Mouse (Mus musculus): ENCODE results near the gene Aamdc. TPM values are rescaled to one million over a fixed set of nuclear protein-coding genes. Genes with fewer than 3 reads are reported as not detected.

Aamdc gene
- polyA plus RNA-seq, 1 experiment from 2014 or later: 23.1 TPM

DNA sequence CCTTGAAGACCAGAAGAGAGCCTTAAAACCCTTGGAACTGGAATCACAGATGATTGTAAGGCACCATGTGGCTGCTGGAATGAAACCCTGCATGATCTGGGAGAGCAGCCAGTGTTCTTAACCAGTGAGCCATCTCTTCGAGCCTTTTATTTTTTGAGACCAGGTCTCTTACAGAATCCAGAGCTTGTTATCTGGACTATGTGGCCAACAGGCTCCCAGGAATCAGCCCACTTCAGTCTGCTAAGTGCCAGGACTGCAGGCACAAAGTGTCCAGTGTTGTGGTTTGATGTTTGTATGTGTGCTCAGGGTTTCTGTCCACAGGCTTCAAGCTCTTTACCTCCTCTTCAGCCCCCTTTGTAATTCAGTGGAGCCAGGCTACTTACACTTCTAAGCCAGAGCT is 64.5 kb downstream of the Aamdc start:
- ChIA-PET POLR2A (interaction anchor here (0.7 kb wide), 1 partner anchor 29 kb away, joined by 3 read pairs; no protein-coding TSS in a partner anchor), CTCF (interaction anchor here (0.9 to 2.0 kb wide), 4 partner anchors 12 to 90 kb away, joined by 3 to 9 read pairs (median 3); no protein-coding TSS in a partner anchor)
- DNase-seq (ENCODE audit: low read depth, low spot score) (no peak), ATAC-seq (no peak)
- in situ Hi-C loops (cut with MboI; ENCODE audit: low pct_unique_long_range_greater_than_20kb): no loop called here
- TF ChIP-seq CTCF (IDR thresholded peaks at IDR 0.05): no peak
- H3K27me3 ChIP-seq: no peaks in the 10 kb centered on the region

DNA sequence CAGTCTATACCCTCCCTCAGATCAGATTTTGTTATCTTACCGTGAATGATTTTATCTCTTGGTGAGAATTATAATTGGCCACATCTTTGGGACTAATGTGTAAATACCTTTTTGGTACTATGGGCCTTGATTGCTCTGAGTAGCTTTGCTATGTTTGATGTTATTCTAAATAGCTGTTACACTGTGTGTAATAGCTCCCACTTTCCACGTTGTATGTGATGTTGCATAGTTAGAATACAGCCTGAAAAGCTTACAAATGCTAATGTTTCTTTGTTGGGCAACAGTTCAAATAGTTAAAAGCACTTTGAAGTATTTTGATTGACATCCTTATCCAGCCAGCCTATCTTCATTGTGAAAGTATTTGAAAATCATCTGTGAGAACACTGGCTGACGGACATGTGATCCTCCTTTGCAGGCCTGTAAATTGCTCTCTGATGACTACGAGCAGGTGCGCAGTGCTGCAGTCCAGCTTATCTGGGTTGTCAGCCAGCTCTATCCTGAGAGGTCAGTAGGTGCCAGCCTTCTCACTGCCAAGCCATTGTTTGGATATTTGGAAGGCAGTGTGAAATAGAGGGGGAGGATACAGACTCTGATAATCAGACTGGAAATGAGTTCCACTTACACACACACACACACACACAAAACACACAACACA is 78.6 kb downstream of the Aamdc start:
- in situ Hi-C loops (cut with MboI; ENCODE audit: low pct_unique_long_range_greater_than_20kb): no loop called here
- no peaks in the 10 kb centered on the region for H3K27me3 ChIP-seq
- DNase-seq (ENCODE audit: low read depth, low spot score) (no peak), ATAC-seq (no peak)
- ChIA-PET CTCF (interaction anchor here (1.0 to 1.4 kb wide), 3 partner anchors 11 to 14 kb away, joined by 3 to 7 read pairs (median 4); no protein-coding TSS in a partner anchor), POLR2A (interaction anchor here (1.0 kb wide), 1 partner anchor 10 kb away, joined by 3 read pairs; no protein-coding TSS in a partner anchor)
- no peak for TF ChIP-seq CTCF (IDR thresholded peaks at IDR 0.05)

Other genes with a start within 250 kb of the Aamdc start
- 10.0 TPM for gene Usp35, start 247.5 kb downstream of the Aamdc start, polyA plus RNA-seq (2021)
- 5.1 TPM for gene Kctd21, start 247.2 kb downstream of the Aamdc start, polyA plus RNA-seq (2021)
- gene Alg8, start 207.9 kb downstream of the Aamdc start, polyA plus RNA-seq (2021): 18.1 TPM
- gene Ndufc2, start 179.5 kb downstream of the Aamdc start, polyA plus RNA-seq (2021): 223 TPM
- 0.05 TPM for gene Thrsp, start 161.8 kb downstream of the Aamdc start, polyA plus RNA-seq (2021)
- gene Kctd14, start 128.2 kb downstream of the Aamdc start, polyA plus RNA-seq (2021): not detected
- gene Ints4, start 98.5 kb downstream of the Aamdc start, polyA plus RNA-seq (2021): 42.6 TPM
- gene Rsf1, start 392 bp upstream of the Aamdc start, polyA plus RNA-seq (2021): 22.8 TPM
- 82.0 TPM for gene Clns1a, start 117.1 kb upstream of the Aamdc start, polyA plus RNA-seq (2021)
- gene Aqp11, start 158.8 kb upstream of the Aamdc start, polyA plus RNA-seq (2021): 0.35 TPM
- 14.1 TPM for gene Pak1, start 209.0 kb upstream of the Aamdc start, polyA plus RNA-seq (2021)

Measured in Patski (cell line).